Mouse (Mus musculus): ENCODE data around the gene Gm5414. TPM values are rescaled to one million over a fixed set of nuclear protein-coding genes. Genes with fewer than 3 reads are reported as not detected.

Gene Gm5414
- not detected for total RNA-seq (2021)

GRCm38 (mm10) chr15:101627884-101628283 lies at the start of gene Gm5414:
Gene Gm5414, minus strand, starts transcription at chr15:101628188.
- no peak for DNase-seq (ENCODE audit: low spot score in 2 of 2)
- intact Hi-C loops (cut with DNase I) = no loop called here

GRCm38 (mm10) chr15:101675978-101676377 lies 48.0 kb upstream of the Gm5414 start:
- intact Hi-C loops (cut with DNase I) = no loop called here
- no peak for DNase-seq (ENCODE audit: low spot score in 2 of 2)

GRCm38 (mm10) chr15:101652736-101653265 lies 24.8 kb upstream of the Gm5414 start:
- no peak for DNase-seq (ENCODE audit: low spot score in 2 of 2)
- intact Hi-C loops (cut with DNase I) = no loop called here

GRCm38 (mm10) chr15:101647280-101647679 lies 19.3 kb upstream of the Gm5414 start, which contains the start of gene Gm5478:
Gene Gm5478, minus strand, starts transcription at chr15:101647380.
- intact Hi-C loops (cut with DNase I) = no loop called here
- no peak for DNase-seq (ENCODE audit: low spot score in 2 of 2)

GRCm38 (mm10) chr15:101599123-101599522 lies 28.9 kb downstream of the Gm5414 start:
- DNase-seq (ENCODE audit: low spot score in 2 of 2) = no peak

GRCm38 (mm10) chr15:101588216-101588615 lies 39.8 kb downstream of the Gm5414 start:
- DNase-seq (ENCODE audit: low spot score in 2 of 2) = no peak
- intact Hi-C loops (cut with DNase I) = loop anchor here (5.0 kb wide), 1 partner anchor 319 kb away; no protein-coding TSS in a partner anchor

More at GRCm38 (mm10) chr15:101599123-101599522, 28.9 kb downstream of the Gm5414 start:
- intact Hi-C loops (cut with DNase I) = no loop called here

GRCm38 (mm10) chr15:101584456-101584855 lies 43.5 kb downstream of the Gm5414 start:
- intact Hi-C loops (cut with DNase I) = no loop called here
- DNase-seq (ENCODE audit: low spot score in 2 of 2) = no peak

GRCm38 (mm10) chr15:101583211-101583965 lies 44.6 kb downstream of the Gm5414 start:
- DNase-seq (ENCODE audit: low spot score in 2 of 2) = no peak
- intact Hi-C loops (cut with DNase I) = no loop called here

- peak in 1 of 2 experiments; percentile 74 for DNase-seq (ENCODE audit: low spot score in 2 of 2)
- intact Hi-C loops (cut with DNase I) = no loop called here
Measured at GRCm38 (mm10) chr15:101581701-101582100, 46.3 kb downstream of the Gm5414 start.

- no peak for DNase-seq (ENCODE audit: low spot score in 2 of 2)
Measured at GRCm38 (mm10) chr15:101575506-101575905, 52.5 kb downstream of the Gm5414 start.

More at GRCm38 (mm10) chr15:101575506-101575905, 52.5 kb downstream of the Gm5414 start:
- intact Hi-C loops (cut with DNase I) = no loop called here

Small RNA genes lying within 50 kb of the gene (microRNA-seq; reads per million reads assigned to microRNA genes)
- 0 reads per million in 2 experiments for gene Gm44383
- gene Gm44479 = 0 reads per million in 2 experiments

Other genes starting within 250 kb of the Gm5414 start
- gene Krt7, start 217.1 kb downstream of the Gm5414 start, total RNA-seq (2021) = under 1 TPM; 0.09 to 0.21 TPM
- gene Krt87, start 189.4 kb downstream of the Gm5414 start, total RNA-seq (2021) = not detected
- not detected for gene Krt88, start 180.4 kb downstream of the Gm5414 start, total RNA-seq (2021)
- not detected for gene Krt81, start 164.4 kb downstream of the Gm5414 start, total RNA-seq (2021)
- gene Krt86, start 154.7 kb downstream of the Gm5414 start, total RNA-seq (2021) = not detected
- gene Krt83, start 136.7 kb downstream of the Gm5414 start, total RNA-seq (2021) = not detected
- not detected for gene Gm49425, start 110.9 kb downstream of the Gm5414 start, total RNA-seq (2021)
- gene Krt84, start 95.4 kb downstream of the Gm5414 start, total RNA-seq (2021) = not detected
- not detected for gene Krt82, start 77.5 kb downstream of the Gm5414 start, total RNA-seq (2021)
- not detected for gene Krt90, start 65.2 kb downstream of the Gm5414 start, total RNA-seq (2021)
- not detected for gene Krt75, start 54.3 kb downstream of the Gm5414 start, total RNA-seq (2021)
- not detected for gene Gm5478, start 19.2 kb upstream of the Gm5414 start, total RNA-seq (2021)
- not detected for gene Krt6b, start 52.1 kb upstream of the Gm5414 start, total RNA-seq (2021)
- gene Krt6a, start 66.1 kb upstream of the Gm5414 start, total RNA-seq (2021) = not detected
- not detected for gene Krt5, start 84.7 kb upstream of the Gm5414 start, total RNA-seq (2021)
- not detected for gene Krt71, start 114.9 kb upstream of the Gm5414 start, total RNA-seq (2021)
- not detected for gene Krt72, start 158.3 kb upstream of the Gm5414 start, total RNA-seq (2021)
- gene Krt73, start 174.2 kb upstream of the Gm5414 start, total RNA-seq (2021) = 1 to 10 TPM; 1.3 to 2.0 TPM
- under 1 TPM; 0.16 to 0.23 TPM for gene Krt2, start 190.0 kb upstream of the Gm5414 start, total RNA-seq (2021)
- gene Krt1, start 222.6 kb upstream of the Gm5414 start, total RNA-seq (2021) = 1 to 10 TPM; 2.4 to 2.5 TPM
- 10 to 100 TPM; 10.1 to 12.6 TPM for gene Krt77, start 241.5 kb upstream of the Gm5414 start, total RNA-seq (2021)

Measured in left cerebral cortex, postnatal 25 days (tissue).